Mouse (Mus musculus): ENCODE results near the gene Zfc3h1.

The Zfc3h1 gene

GRCm38 (mm10) chr10:115383644-115384220 lies 1.0 kb upstream of the Zfc3h1 start:
- no peak for DNase-seq (ENCODE audit: low spot score in 2 of 2)

DNA sequence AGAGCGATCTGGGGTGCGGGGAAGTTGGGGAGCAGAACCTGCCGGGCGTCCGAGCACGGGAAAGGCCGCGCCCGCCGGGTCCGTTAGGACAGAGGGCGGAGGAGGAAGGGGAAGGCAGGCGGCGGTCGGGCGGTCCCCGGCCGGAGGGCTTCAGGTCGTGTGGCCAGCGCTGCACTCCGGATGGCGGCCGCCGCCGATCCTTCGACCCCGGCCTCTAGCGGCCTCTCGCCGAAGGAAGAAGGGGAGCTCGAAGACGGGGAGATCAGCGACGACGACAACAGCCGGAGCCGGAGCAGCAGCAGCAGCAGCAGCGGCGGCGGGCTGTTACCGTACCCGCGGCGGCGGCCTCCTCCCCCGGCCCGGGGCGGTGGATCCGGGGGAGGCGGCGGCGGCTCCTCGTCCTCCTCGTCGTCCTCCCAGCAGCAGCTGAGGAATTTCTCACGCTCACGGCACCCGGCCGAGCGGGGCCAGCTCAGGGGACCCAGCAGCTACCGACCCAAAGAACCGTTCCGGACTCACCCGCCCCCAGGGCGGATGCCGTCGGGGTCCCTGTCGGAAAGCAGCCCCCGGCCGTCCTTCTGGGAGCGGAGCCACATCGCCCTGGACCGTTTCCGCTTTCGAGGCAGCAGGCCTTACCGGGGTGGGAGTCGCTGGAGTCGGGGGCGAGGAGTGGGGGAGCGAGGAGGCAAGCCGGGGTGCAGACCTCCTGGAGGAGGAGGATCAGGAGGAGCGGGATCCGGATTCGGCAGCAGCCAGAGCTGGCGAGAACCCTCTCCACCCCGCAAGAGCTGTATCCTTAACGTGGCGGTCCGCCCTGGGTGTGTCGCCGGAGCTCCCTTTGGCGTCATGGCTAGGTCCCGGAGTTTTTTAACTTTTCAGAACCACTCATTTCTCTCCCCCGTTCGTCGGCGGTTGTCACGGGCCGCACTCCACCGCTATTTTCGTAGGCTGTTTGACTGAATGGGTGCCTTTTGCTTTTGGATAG lies 551 bp downstream of the Zfc3h1 start:
- DNase-seq (ENCODE audit: low spot score in 2 of 2), result peak; percentile 58 to 68

- no peak for DNase-seq (ENCODE audit: low spot score in 2 of 2)
Observed at GRCm38 (mm10) chr10:115387891-115388290, 3.1 kb downstream of the Zfc3h1 start.

- no peak for DNase-seq (ENCODE audit: low spot score in 2 of 2)
Observed at GRCm38 (mm10) chr10:115391076-115391475, 6.3 kb downstream of the Zfc3h1 start.

DNA sequence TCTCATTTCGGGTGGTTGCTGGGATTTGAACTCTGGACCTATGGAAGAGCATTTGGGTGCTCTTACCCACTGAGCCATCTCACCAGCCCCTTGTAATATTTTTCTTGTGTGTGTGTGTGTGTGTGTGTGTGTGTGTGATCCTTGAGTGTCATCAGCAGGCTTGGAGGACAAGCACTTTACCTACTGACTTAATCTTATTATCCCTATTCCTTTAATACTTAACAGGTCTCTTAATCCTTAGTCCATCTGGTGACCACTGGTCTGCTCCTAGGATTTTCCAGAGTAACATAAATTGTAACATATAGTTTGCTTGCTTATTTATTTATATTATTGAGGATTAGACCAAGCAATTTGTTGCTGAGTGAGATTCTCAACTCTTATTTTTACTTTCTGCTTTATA lies 7.1 kb downstream of the Zfc3h1 start:
- DNase-seq (ENCODE audit: low spot score in 2 of 2), result no peak

DNA sequence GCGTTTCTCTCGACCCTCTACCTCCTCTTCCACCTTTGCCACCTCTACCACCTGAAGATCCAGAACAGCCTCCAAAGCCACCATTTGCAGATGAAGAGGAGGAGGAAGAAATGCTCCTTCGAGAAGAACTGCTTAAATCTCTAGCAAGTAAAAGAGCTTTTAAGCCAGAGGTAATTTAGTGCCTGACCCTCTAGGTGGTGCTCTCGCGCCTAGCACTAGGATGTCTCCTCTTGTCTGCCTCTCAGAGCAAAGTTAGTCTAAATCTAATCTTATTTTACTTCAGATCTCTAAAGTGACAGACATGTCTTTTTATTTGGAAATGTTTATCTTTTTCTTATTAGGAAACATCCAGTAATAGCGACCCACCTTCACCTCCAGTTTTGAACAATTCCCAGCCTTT lies 21.6 kb downstream of the Zfc3h1 start:
- peak in 1 of 2 experiments; percentile 60 for DNase-seq (ENCODE audit: low spot score in 2 of 2)

DNA sequence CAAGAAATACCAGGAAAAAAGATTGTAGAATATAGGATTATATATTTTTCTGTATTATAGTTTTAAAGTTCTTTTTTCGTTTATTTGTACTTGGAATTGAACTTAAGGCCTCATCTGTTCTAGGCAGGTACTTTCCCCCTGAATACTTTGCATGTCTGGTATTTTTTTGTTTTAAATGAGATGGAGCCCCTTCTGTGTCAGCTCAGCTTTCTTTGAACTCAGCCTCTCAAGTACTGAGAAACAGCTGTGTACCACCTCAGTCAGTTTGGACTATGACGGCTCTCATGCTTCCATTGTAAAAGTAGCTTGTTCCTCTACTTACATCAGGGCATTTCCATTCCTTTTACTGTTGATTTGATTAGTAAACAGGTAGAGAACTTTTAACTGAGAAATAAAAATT lies 28.7 kb downstream of the Zfc3h1 start:
- DNase-seq (ENCODE audit: low spot score in 2 of 2), result no peak

DNA sequence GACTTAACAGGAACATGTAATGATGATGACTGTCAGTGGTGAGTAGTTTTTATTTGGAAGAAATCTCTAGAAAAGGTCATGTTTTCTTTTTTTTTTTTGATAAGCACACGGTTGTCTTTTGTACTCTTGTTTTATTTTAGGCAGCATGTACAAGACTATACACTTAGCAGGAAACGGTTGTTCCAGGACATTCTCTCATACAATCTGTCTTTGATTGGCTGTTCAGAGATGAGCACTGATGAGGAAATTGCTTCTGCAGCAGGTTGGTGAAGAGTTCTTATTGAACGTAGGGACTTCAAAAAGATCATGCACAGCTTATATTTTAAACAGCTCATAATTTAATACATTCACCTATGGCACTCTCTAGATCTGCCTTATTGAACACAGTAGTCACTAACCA lies 29.3 kb downstream of the Zfc3h1 start:
- no peak for DNase-seq (ENCODE audit: low spot score in 2 of 2)

GRCm38 (mm10) chr10:115421976-115422375 lies 37.2 kb downstream of the Zfc3h1 start:
- DNase-seq (ENCODE audit: low spot score in 2 of 2), result no peak

DNA sequence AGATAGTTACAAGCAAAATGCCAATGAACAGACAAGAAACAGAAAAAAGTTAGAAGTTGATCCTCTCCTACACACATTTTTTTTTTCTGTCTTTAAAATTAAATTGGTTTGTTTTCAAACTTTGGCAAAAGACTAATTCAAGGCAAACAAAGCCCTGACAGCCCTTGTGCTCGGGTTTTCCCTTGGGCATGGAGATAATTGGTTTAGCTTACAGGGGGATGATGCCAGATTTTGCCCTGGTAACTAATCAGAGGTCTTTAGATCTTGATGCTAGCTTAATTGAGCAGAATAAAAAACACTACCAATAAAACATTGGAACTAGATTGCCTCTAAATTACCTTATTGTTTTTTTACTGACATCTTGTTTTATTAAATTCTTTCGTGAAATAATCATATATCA lies 40.6 kb downstream of the Zfc3h1 start:
- no peak for DNase-seq (ENCODE audit: low spot score in 2 of 2)

DNA sequence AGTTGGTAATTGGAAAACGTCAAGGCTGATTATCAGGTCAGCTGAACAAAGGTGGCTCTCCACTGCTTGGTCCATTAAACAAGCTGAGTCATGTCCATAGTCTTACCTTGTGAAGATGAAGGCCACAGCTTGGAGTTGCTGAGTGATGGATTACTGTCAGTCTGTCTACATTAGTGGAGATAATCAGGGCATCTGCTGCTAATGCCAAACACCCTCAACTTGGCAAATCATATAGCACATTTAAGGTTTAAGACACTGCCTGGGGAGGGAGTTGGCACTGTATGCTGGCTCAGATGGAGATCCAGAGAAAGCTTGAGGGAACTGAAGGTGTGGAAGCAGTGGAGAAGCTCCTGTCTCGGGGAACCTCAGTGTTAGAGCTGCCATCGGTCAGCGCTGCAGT lies 52.5 kb downstream of the Zfc3h1 start:
- DNase-seq (ENCODE audit: low spot score in 2 of 2), result no peak

- no peak for DNase-seq (ENCODE audit: low spot score in 2 of 2)
Observed at GRCm38 (mm10) chr10:115448614-115449013, 63.9 kb downstream of the Zfc3h1 start.

DNA sequence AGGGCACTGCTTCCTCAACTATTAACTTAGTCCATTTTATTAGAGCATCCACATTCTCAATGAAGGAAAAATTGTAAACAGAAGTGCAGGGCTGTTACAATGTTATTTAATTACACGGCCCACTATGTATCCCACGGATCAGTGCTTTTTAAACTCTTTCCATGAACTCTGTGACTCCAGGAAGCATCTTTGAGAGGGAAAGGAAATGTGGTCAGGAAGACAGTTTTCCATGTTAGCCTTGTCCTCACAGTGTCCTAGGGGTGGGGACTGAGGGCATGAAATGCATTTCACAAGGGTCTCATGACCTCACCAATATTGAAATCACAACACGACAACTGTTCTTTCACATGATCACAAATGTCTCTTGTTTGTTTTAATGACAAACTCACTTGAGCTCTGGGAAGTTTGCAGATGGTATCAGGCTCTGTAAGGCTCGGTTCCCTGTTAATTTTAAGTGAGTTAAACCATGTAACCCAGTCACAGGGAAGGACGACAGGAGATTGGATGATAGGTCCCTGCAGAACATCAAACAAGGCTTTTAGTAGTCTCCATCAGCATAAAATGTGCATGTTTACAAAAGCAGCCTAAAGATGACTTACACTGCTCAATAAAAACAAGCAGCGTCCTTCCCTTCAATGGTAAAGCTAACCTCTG lies 72.7 kb downstream of the Zfc3h1 start:
- no peak for DNase-seq (ENCODE audit: low spot score in 2 of 2)

GRCm38 (mm10) chr10:115462646-115463045 lies 77.9 kb downstream of the Zfc3h1 start:
- DNase-seq (ENCODE audit: low spot score in 2 of 2), result no peak

DNA sequence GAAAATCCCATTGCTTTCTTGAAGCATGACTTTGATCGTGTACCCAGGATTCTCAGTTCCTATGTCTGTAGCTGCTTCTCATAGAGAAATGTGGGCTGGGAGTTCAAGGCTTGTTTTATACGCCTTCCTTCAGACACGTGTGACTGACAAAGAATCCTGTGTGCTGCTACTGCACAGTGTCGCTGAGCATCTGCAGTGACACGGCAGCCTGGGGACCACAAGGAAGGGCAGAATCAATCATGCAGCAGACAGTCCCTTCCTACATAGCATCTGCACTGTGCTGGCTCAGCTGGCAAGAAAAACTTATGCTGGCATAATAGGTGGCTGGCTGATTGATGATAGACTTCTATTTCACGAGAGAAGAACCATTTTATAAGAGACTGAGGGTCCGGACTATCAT lies 80.3 kb downstream of the Zfc3h1 start:
- DNase-seq (ENCODE audit: low spot score in 2 of 2), result no peak

- no peak for DNase-seq (ENCODE audit: low spot score in 2 of 2)
Observed at GRCm38 (mm10) chr10:115465778-115466177, 81.0 kb downstream of the Zfc3h1 start.

- DNase-seq (ENCODE audit: low spot score in 2 of 2), result no peak
Observed at GRCm38 (mm10) chr10:115467985-115468384, 83.2 kb downstream of the Zfc3h1 start.

DNA sequence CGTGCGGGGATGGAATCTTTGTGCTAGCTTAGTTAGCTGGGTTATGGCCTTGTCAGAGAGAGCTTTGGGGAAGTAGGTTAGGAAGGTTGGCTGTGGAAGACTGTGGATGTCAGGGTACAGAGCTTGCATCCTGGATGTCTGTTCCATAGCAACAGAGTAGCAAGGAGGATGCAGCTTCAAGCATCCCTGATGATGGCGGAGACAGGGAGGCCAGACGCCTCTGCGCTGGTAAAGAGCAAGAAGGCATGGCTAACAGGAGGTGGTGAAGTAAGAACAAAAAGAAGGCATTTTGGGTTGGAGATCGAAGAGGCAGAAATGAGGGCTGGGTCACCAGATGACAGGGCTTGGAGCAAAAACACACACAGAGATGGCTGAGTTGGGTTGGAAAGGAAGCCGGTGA lies 83.9 kb downstream of the Zfc3h1 start:
- no peak for DNase-seq (ENCODE audit: low spot score in 2 of 2)

DNA sequence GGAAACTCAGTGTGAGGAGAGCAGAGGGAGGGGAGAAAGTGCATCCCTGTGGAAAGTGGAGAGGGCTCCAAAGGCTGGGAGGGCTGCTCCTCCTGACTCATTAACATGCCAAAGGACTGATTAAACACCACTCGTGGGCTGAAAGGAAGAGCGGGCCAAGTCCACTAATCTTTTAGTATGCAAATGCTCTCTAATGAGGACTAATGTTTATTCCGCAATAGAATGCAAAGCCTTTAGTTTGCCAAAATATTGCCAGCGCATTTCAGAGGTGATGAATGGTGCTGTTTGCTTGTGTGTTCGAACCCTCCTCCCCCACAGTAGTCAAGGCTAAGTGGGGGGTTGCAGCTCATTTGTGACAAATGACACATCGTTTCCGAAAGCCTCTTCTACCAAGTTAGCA lies 84.3 kb downstream of the Zfc3h1 start:
- no peak for DNase-seq (ENCODE audit: low spot score in 2 of 2)

- no peak for DNase-seq (ENCODE audit: low spot score in 2 of 2)
Observed at GRCm38 (mm10) chr10:115470621-115471334, 86.0 kb downstream of the Zfc3h1 start.

DNA sequence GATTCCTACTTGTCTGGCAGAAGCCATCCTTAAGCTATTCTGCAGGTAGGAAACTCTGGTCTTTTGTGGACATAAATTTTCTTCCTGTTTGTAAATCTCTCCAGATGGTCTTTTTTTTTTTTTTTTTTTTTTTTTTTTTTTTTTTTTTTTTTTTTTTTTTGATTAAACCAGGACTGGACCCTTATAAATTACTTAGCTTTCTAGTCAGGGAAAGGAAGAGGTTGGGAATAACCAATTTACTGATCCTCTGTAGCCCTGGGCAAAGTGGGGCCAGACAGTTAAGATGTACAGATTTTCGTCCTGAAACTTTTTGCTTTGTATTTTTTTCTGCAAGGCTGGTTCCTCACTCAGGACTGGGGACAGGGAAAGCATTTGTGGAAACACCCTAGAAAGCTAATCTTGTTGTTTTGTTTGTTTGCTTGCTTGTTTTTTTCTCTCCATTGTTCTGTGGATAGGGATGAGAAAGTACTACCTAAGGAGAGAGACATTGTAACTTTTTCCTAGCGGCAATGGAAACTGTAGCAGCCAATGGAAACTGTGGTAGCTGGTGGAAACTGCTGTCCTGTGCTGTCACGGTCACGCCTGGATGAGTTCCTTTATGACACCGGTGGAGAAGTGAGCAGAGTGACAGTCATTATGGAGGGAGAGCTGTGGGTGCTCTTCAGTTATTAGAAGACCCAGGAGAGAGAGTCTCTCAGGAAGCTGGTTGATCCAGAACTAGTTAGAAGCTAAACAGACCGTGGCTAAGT lies 88.6 kb downstream of the Zfc3h1 start:
- no peak for DNase-seq (ENCODE audit: low spot score in 2 of 2)
